Mouse (Mus musculus): Measurements from ENCODE around the gene Gpt2. TPM values are rescaled to one million over a fixed set of nuclear protein-coding genes. Genes with fewer than 3 reads are reported as not detected.

Gene Gpt2
- total RNA-seq, 1 experiment from 2014 or later, result 135 TPM

DNA sequence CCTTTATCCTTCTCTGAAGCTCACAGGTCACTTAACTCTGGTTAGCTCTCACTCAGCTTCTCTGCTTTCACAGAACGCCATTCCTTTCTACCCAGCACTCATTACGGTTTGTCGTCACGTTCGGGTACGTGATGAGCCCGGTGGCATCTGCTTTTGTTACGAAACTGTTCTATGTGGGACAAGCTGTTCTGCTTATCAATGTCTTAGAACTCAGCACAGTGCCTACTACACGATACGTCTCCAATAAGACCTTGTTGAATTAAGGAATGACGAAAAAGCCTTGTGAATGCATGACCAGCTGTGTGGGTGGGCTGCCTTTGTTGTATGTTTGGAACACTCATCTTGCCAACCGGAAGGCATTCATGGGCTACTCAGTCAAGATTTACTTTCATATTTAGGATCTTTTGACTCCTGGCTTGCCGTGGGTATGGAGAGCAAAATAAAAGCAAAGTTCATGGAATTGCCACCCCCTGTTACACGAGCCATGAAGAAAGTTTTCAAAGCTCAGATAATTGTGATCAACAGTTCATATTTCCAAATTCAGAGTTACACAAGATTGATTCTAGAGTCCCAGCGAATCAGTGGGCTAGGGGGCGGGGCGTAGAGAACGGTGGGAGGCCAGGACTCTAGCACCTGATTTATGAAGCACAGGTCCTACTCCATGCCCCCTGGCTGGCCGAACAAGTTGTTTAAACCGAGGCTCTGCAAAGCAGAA, 4.3 kb upstream of the Gpt2 start:
- DNase-seq, result no peak

DNA sequence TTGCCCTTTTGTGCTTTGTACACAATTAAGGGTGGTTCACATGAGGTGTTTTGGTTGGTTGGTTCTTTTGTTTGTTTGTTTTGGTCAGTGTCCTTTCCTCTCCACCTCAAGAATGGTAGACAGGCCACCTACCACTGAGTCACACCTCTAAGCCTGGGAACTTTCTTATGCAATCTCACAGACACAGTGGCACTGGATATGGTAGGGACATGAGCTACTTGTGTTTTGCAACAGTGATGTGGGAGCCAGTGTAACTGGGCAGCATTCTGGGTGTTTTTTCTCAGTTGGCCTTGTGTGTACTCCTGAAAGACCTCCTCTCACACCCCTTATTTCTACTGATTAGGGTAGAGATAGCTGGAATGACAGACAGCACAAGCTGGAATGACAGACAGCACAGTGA, 3.7 kb upstream of the Gpt2 start:
- no peak for DNase-seq

DNA sequence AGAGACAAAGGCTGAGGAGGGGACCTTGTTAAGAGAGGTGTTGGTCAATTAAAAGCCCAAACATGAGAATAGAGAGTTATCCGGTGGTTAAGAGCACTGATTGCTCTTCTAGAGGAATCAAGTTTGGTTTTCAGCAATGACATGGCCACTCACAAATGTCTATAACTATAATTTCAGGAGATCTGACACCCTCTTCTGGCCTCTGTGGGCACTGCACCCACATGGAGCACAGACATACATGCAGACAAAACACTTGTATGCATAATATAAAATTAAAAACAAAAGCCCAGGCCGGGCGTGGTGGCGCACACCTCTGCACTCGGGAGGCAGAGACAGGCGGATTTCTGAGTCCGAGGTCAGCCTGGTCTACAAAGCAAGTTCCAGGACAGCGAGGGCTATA, 2.8 kb upstream of the Gpt2 start:
- no peak for DNase-seq

- peak; percentile 40 for DNase-seq
These were observed 860 bp downstream of the Gpt2 start for GRCm38 (mm10) chr8:85492940-85493931.

DNA sequence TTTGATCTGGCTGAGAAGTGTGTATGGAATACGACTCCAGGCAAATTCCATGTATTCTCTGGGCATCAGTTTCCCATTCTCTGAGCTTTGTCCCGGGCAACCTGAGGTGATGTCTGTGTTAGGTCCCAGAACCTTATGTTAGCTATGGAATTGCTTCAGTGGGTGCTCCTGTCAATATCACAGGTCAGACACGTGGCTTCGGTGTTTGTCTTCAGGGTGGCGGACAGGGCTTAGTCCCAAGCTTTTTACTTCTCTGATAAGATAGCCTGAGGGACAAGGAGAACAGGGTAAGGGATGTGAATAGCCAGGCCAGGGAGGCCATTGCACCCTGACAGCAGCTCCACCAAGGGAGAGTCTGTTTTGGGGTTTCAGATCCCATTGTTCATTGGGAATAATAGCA, 3.7 kb downstream of the Gpt2 start:
- no peak for DNase-seq

DNA sequence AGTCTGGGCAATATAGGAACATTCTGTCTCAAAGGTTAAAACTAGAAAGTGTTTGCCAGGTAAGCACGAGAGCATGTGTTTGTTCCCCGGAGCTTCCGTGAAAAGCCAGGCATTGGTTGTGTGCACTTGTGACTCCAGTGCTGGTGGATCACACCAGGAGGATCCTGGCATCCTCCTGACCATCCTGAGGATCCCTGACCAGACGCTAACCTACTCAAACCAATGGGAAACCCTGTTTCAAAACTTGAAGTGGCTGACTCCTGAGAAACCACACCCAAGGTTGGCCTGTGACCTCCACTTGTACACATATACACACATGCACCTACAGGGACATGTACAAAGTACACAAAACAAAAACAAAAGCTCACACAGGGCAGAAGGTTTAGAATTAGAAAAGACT, 4.4 kb downstream of the Gpt2 start:
- DNase-seq, result no peak

DNA sequence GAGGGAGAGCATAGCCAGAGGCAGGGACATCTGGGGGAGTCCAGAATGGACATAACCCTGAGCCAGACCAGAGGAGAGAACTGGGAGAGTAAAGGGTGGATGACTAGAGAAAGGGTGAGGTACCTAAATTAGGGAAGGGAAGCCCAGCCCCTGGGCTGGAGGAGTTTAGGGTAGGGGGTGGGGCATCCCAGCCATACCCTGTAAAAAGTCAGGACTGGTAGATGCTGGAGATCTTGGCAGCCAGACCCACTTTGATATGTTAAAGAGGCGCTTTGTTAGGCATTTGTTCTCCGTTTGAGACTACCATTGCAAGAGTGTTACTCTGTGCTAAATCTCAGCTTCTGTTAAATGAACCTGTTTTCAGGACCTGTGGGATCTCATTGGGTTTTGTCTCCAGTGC, 6.2 kb downstream of the Gpt2 start:
- DNase-seq, result no peak

GRCm38 (mm10) chr8:85500460-85500859, 8.1 kb downstream of the Gpt2 start:
- DNase-seq, result no peak

- no peak for DNase-seq
These were observed 8.7 kb downstream of the Gpt2 start for GRCm38 (mm10) chr8:85500955-85501685.

GRCm38 (mm10) chr8:85502381-85502780, 10.0 kb downstream of the Gpt2 start:
- no peak for DNase-seq

DNA sequence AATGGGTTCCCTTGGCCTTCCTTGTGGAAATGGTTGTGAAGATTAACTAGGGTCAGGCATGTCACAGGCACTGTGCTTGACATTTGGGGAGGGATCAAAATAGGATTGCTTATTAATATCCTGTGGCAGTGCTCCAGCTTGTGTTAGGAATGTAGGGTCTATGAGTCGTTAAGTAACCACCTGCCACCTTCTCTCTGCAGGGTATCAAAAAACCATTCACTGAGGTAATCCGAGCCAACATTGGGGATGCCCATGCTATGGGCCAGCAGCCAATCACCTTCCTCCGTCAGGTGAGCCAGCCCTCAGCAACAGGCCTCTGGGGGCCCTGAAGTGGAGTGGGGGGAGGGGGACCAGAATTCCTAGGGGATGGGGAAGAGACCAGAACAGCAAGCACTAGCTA, 10.7 kb downstream of the Gpt2 start:
- DNase-seq, result no peak

DNA sequence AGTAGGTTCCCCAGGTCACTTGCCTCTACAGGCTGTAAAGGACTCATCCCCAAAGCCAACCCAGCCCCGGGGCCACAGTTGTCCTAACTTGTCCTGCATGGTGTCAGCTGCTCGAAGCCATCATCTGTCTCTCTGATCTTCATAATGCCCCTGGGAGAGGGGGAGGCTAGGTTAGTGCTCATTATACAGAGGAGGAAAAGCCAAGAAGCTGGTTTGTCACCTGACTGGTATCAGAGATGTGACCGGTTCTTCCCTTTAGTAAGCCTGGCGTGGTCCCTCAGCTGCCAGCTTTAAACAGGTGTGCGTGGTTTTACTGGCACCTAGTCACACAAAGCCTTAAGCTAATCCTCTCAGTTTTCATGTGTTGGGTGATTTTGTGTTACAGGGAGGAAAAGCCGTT, 12.3 kb downstream of the Gpt2 start:
- DNase-seq, result no peak

GRCm38 (mm10) chr8:85506620-85507019, 14.2 kb downstream of the Gpt2 start:
- DNase-seq, result no peak

- DNase-seq, result no peak
These were observed 16.3 kb downstream of the Gpt2 start for GRCm38 (mm10) chr8:85508661-85509060.

GRCm38 (mm10) chr8:85512234-85512633, 19.9 kb downstream of the Gpt2 start:
- no peak for DNase-seq

- peak; percentile 24 for DNase-seq
These were observed 20.9 kb downstream of the Gpt2 start for GRCm38 (mm10) chr8:85513283-85513682.

DNA sequence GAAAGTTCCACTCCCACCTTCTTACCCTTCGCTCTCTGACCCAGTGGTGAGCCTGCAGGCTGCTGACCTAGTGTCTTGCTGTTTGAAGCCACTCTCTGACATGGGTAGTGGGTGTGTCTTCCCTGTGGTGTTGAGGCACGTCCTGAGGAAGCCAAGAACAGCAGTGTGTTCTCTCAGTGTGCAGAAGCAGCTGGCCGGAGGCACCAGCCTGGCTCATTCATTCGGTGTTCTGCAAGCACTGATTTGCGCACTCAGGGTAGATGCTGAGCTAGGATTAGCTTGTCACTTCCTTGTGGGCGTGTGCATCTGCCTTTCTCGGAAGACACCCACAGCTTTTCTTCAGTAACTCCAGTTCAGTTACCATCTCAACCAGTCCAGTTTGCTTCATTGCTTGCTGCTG, 23.0 kb downstream of the Gpt2 start:
- no peak for DNase-seq

- peak; percentile 27 for DNase-seq
These were observed 25.0 kb downstream of the Gpt2 start for GRCm38 (mm10) chr8:85517336-85517735.

- DNase-seq, result no peak
These were observed 25.6 kb downstream of the Gpt2 start for GRCm38 (mm10) chr8:85517956-85518355.

DNA sequence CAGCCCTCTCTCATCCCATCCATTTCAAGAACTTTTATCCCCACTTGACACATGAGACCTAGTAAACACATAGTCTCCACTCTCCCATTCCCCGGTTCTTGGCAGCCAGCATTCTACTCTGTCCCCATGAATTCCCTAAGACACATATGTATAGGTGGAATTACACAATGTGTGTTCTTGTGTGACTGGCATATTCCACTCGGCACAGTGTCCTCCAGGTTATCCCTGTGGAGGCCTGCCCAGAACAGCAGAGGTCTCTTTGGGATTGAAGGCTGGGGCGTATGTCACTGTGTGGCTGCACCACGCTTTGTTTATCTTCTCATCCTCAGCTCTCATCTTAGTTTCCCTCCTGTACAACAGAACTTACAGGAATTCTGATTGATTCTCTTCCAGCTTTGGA, 28.2 kb downstream of the Gpt2 start:
- no peak for DNase-seq

- peak; percentile 52 for DNase-seq
These were observed 29.0 kb downstream of the Gpt2 start for GRCm38 (mm10) chr8:85521332-85521731.

DNA sequence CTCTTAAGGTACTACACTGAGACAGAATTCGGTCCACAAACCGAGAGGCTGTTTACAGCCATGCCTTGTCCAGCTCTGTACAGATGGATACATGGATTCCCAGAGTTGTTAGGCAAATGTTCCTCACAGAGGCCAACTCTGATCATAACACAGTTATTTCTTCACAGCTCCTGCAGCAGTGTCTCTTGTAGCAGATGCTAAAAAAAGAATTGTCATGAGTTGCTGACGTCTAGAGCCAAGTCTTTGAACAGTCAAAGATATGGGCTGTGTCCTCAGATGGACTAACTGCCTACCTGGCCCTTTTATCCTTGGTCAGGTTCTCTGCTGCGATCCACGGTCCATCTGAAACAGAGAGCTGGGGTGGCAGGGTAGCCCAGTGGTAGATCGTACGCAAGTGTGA, 31.7 kb downstream of the Gpt2 start:
- DNase-seq, result no peak

DNA sequence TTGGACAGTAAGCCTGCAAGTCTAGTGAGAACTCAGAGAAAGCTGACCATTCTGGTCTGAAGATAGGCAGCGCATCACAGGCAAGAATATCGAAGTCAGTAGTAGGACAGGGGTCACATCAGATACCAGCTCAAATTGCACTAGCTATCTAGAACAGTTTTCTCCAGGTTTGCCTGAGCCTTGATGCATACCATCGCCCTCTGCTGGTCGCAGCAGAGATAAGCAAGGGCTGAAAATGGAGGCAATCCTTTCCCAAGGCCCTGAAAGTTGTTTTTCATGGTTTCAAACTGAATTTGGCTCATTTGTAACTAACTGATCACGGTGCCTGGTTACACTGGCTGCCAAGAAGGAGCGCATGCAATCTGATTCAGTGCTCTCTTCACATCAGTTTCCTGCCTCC, 33.7 kb downstream of the Gpt2 start:
- DNase-seq, result peak; percentile 74
